Mouse (Mus musculus) CH12.LX (cell line): ENCODE measurements at regions not wholly inside any gene's neighbourhood (a gene's known extent, or its start where the extent isn't known, plus 50 kb on each side); places are given as distances from the start of the nearest gene placed in this dataset.

ENCODE experiments used
- DNase-seq: peaks from one replicate; pipeline ENCODE4 v3.0.0-alpha.2; 2013; ENCODE audit errors: extremely low read depth
- H3K27ac ChIP-seq: 2 replicates; pipeline ENCODE4 v1.5.1; 2012; ENCODE audit warnings: low read depth, mild to moderate bottlenecking, control low read depth, moderate library complexity; ENCODE audit not compliant: insufficient read depth
- H3K27me3 ChIP-seq: replicated peaks from 2 replicates; pipeline ENCODE3; 2012; ENCODE audit warnings: inconsistent platforms
- H3K36me3 ChIP-seq, 2 experiments: replicated peaks in 1 of 2; 2 replicates each; pipeline versions ENCODE3 to v1.6.1; 2012; ENCODE audit warnings: inconsistent platforms in 1 of 2, low read length in 1 of 2, mild to moderate bottlenecking in 1 of 2, mixed read lengths in 1 of 2, moderate library complexity in 1 of 2; ENCODE audit not compliant: control insufficient read depth in 1 of 2, insufficient read depth in 1 of 2
- H3K4me1 ChIP-seq, 2 experiments: 2 replicates each; pipeline ENCODE4 v1.6.1; 2012; ENCODE audit warnings: inconsistent platforms in 1 of 2, moderate library complexity in 1 of 2; ENCODE audit not compliant: insufficient read depth in 2 of 2, control insufficient read depth in 1 of 2
- H3K4me2 ChIP-seq: 2 replicates; pipeline ENCODE4 v1.6.1; 2012; ENCODE audit warnings: low read depth, mild to moderate bottlenecking, control low read depth; ENCODE audit not compliant: poor library complexity, insufficient read depth, severe bottlenecking
- H3K4me3 ChIP-seq, 3 experiments: fragments of 150-350 bp in 1 of 3; sonication (generic) in 1 of 3; replicated peaks in 1 of 3; 2 replicates each; pipeline versions ENCODE3 to v1.5.1; 2011 to 2012; ENCODE audit warnings: low read depth in 2 of 3, low read length in 2 of 3, mild to moderate bottlenecking in 2 of 3, moderate library complexity in 2 of 3, control low read depth in 1 of 3, improper control_type of control experiment in 1 of 3, inconsistent platforms in 1 of 3, mixed read lengths in 1 of 3; ENCODE audit not compliant: poor library complexity in 1 of 3
- H3K79me2 ChIP-seq: replicated peaks from 2 replicates; pipeline ENCODE4 v1.6.1; 2012; ENCODE audit warnings: mild to moderate bottlenecking, moderate library complexity; ENCODE audit not compliant: control insufficient read depth, poor library complexity, insufficient read depth, severe bottlenecking; ENCODE audit errors: extremely low read depth
- H3K9ac ChIP-seq: 2 replicates; pipeline ENCODE4 v1.6.1; 2012; ENCODE audit warnings: low read depth, mild to moderate bottlenecking, control low read depth, moderate library complexity; ENCODE audit not compliant: insufficient read depth
- H3K9me3 ChIP-seq: replicated peaks from 2 replicates; pipeline ENCODE3; 2012; ENCODE audit warnings: low read length, inconsistent platforms, mixed read lengths
- BHLHE40 ChIP-seq: IDR thresholded peaks from 2 replicates; pipeline ENCODE4 v1.6.1; 2011; ENCODE audit warnings: mild to moderate bottlenecking, low read depth, low read length, improper control_type of control experiment
- CHD1 ChIP-seq: IDR thresholded peaks from 2 replicates; pipeline ENCODE4 v1.6.1; 2012; ENCODE audit warnings: low read depth, low read length, improper control_type of control experiment, inconsistent platforms
- CHD2 ChIP-seq: IDR thresholded peaks from 2 replicates; pipeline ENCODE4 v1.6.1; 2011; ENCODE audit warnings: low read length, improper control_type of control experiment
- E2F4 ChIP-seq: IDR thresholded peaks from 2 replicates; pipeline ENCODE4 v1.6.1; 2011; ENCODE audit warnings: low read depth, low read length, improper control_type of control experiment; ENCODE audit not compliant: insufficient replicate concordance
- EP300 ChIP-seq: IDR thresholded peaks from 2 replicates; pipeline ENCODE4 v1.6.1; 2011; ENCODE audit warnings: low read length, improper control_type of control experiment
- ETS1 ChIP-seq: conservative IDR thresholded peaks from 2 replicates; pipeline ENCODE4 v1.6.1; 2012; ENCODE audit warnings: low read depth, mild to moderate bottlenecking, inconsistent platforms, low read length, improper control_type of control experiment, moderate library complexity
- GABPA ChIP-seq: IDR thresholded peaks from 2 replicates; pipeline ENCODE4 v1.6.1; 2012; ENCODE audit warnings: low read depth, low read length, improper control_type of control experiment, inconsistent platforms; ENCODE audit not compliant: insufficient replicate concordance
- JUND ChIP-seq: conservative IDR thresholded peaks from 2 replicates; pipeline ENCODE4 v1.6.1; 2011; ENCODE audit warnings: low read depth, low read length, improper control_type of control experiment
- KAT2A ChIP-seq: IDR thresholded peaks from 2 replicates; pipeline ENCODE4 v1.6.1; 2012; ENCODE audit warnings: low read length, improper control_type of control experiment, inconsistent platforms; ENCODE audit not compliant: insufficient replicate concordance
- MAFK ChIP-seq: IDR thresholded peaks from 2 replicates; pipeline ENCODE4 v1.6.1; 2011; ENCODE audit warnings: low read length, improper control_type of control experiment; ENCODE audit not compliant: insufficient replicate concordance
- MAZ ChIP-seq: IDR thresholded peaks from 2 replicates; pipeline ENCODE4 v1.6.1; 2012; ENCODE audit warnings: low read depth, mild to moderate bottlenecking, inconsistent platforms, low read length, improper control_type of control experiment, moderate library complexity
- MXI1 ChIP-seq: IDR thresholded peaks from 2 replicates; pipeline ENCODE4 v1.6.1; 2011; ENCODE audit warnings: mild to moderate bottlenecking, low read depth, low read length, improper control_type of control experiment
- MYC ChIP-seq: IDR thresholded peaks from 2 replicates; pipeline ENCODE4 v1.6.1; 2011; ENCODE audit warnings: low read depth, mild to moderate bottlenecking, improper control_type of control experiment, low read length
- NELFE ChIP-seq: IDR thresholded peaks from 2 replicates; pipeline ENCODE4 v1.6.1; 2011; ENCODE audit warnings: low read depth, low read length, improper control_type of control experiment
- NRF1 ChIP-seq: IDR thresholded peaks from 2 replicates; pipeline ENCODE4 v1.6.1; 2014; ENCODE audit warnings: low read depth, mild to moderate bottlenecking, inconsistent platforms, low read length, improper control_type of control experiment, moderate library complexity
- RCOR1 ChIP-seq: conservative IDR thresholded peaks from 2 replicates; pipeline ENCODE4 v1.6.1; 2012; ENCODE audit warnings: low read depth, mild to moderate bottlenecking, inconsistent platforms, low read length, improper control_type of control experiment
- SIN3A ChIP-seq: IDR thresholded peaks from 2 replicates; pipeline ENCODE4 v1.6.1; 2012; ENCODE audit warnings: low read length, improper control_type of control experiment, inconsistent platforms
- SMC3 ChIP-seq: IDR thresholded peaks from 2 replicates; pipeline ENCODE4 v1.6.1; 2011; ENCODE audit warnings: low read depth, low read length, improper control_type of control experiment
- TBP ChIP-seq: conservative IDR thresholded peaks from 2 replicates; pipeline ENCODE4 v1.6.1; 2011; ENCODE audit warnings: low read depth, low read length, improper control_type of control experiment
- USF2 ChIP-seq: conservative IDR thresholded peaks from 2 replicates; pipeline ENCODE4 v1.6.1; 2011; ENCODE audit warnings: low read depth, low read length, improper control_type of control experiment
- ZKSCAN1 ChIP-seq: IDR thresholded peaks from 2 replicates; pipeline ENCODE4 v1.6.1; 2012; ENCODE audit warnings: low read depth, inconsistent platforms, low read length, improper control_type of control experiment, borderline replicate concordance
- ZMIZ1 ChIP-seq: IDR thresholded peaks from 2 replicates; pipeline ENCODE4 v1.6.1; 2012; ENCODE audit warnings: low read depth, mild to moderate bottlenecking, inconsistent platforms, low read length, improper control_type of control experiment
- dilution Hi-C: fragments of 300-500 bp; cut with MboI; formaldehyde crosslinking; loops from 2 replicates; pipeline ENCODE4 v1.14.3; 2020; ENCODE audit warnings: low sequenced_read_pairs; ENCODE audit not compliant: extremely low pct_unique_long_range_greater_than_20kb, extremely low pct_ligation_motif_present
- in situ Hi-C: fragments of 300-500 bp; cut with MboI; formaldehyde crosslinking; loops from 3 replicates; pipeline ENCODE4 v1.14.3; 2019; ENCODE audit warnings: low sequenced_read_pairs, low pct_ligation_motif_present, low pct_unique_long_range_greater_than_20kb, mixed read lengths

- Histone ChIP-seq H3K27ac (no peak overlapping the region), H3K4me1 (peaks cover 17 to 57% of the 10 kb centered on the region in 2 experiments; a peak in 3 of 4 replicates), H3K9ac (no peak overlapping the region), H3K27me3 (no peaks in the 10 kb centered on the region), H3K79me2 (no peaks in the 10 kb centered on the region), H3K9me3 (no peaks in the 10 kb centered on the region), H3K36me3 (no peaks in the 10 kb centered on the region), H3K4me3 (no peak overlapping the region), H3K4me2 (no peak overlapping the region)
- in situ Hi-C loops: no loop called here
- no peak for DNase-seq
- dilution Hi-C loops: no loop called here
- TF ChIP-seq EP300 (no peak), MYC (no peak), SIN3A (no peak), MXI1 (no peak), NRF1 (no peak), ETS1 (no peak), RCOR1 (no peak), SMC3 (no peak), USF2 (no peak), TBP (no peak), E2F4 (no peak), MAFK (no peak), JUND (no peak), BHLHE40 (no peak), MAZ (no peak), ZMIZ1 (no peak), CHD2 (no peak), GABPA (no peak)
Observed at GRCm38 (mm10) chr12:77097831-77098230, 135.8 kb upstream of the Max start.

GRCm38 (mm10) chr12:77096461-77096860 is 134.5 kb upstream of the Max start:
- peaks cover 22 to 70% of the 10 kb centered on the region in 2 experiments; a peak in 3 of 4 replicates for H3K4me1 ChIP-seq
- no peaks in the 10 kb centered on the region for H3K79me2 ChIP-seq
- in situ Hi-C loops (no loop called here), dilution Hi-C loops (no loop called here)
- H3K27ac ChIP-seq: no peak overlapping the region
- no peak overlapping the region for H3K4me3 ChIP-seq
- no peaks in the 10 kb centered on the region for H3K27me3 ChIP-seq
- H3K36me3 ChIP-seq: no peaks in the 10 kb centered on the region
- DNase-seq: no peak
- no peak overlapping the region for H3K4me2 ChIP-seq
- H3K9me3 ChIP-seq: no peaks in the 10 kb centered on the region
- no peak for TF ChIP-seq ETS1
- TF ChIP-seq MAFK: no peak
- no peak for TF ChIP-seq CHD1
- no peak for TF ChIP-seq ZKSCAN1
- TF ChIP-seq E2F4: no peak
- no peak for TF ChIP-seq NELFE
- no peak for TF ChIP-seq KAT2A
- H3K9ac ChIP-seq: no peak overlapping the region
